Mouse (Mus musculus) MEL (cell line): ENCODE results near the gene Cbr3. TPM values are rescaled to one million over a fixed set of nuclear protein-coding genes. Genes with fewer than 3 reads are reported as not detected.
A peak's percentile ranks its signal among the peaks of the same experiment; 100 is the strongest.

Experiments
- DNase-seq: peaks from one replicate; pipeline ENCODE4 v3.0.0; 2011; ENCODE audit warnings: low read depth, low spot score
- H3K27ac ChIP-seq: 2 replicates; pipeline ENCODE4 v1.5.1; 2012; ENCODE audit warnings: low read depth, mild to moderate bottlenecking, control low read depth, low read length, moderate library complexity; ENCODE audit not compliant: control insufficient read depth
- H3K27me3 ChIP-seq, 2 experiments: fragments of 150-350 bp in 1 of 2; sonication (generic) in 1 of 2; 2 replicates each; pipeline ENCODE4 v1.6.1; 2012; ENCODE audit warnings: low read length in 2 of 2, mild to moderate bottlenecking in 2 of 2, improper control_type of control experiment in 1 of 2, moderate library complexity in 1 of 2; ENCODE audit not compliant: insufficient read depth in 2 of 2, control insufficient read depth in 1 of 2
- H3K36me3 ChIP-seq, 2 experiments: 2 replicates each; pipeline ENCODE4 v1.6.1; 2012 to 2014; ENCODE audit warnings: low read length in 2 of 2, improper control_type of control experiment in 1 of 2, inconsistent platforms in 1 of 2, mild to moderate bottlenecking in 1 of 2; ENCODE audit not compliant: insufficient read depth in 2 of 2, control insufficient read depth in 1 of 2
- H3K4me1 ChIP-seq, 2 experiments: fragments of 150-350 bp in 1 of 2; sonication (generic) in 1 of 2; 2 replicates each; pipeline ENCODE4 v1.6.1; 2012; ENCODE audit warnings: low read length in 2 of 2, improper control_type of control experiment in 1 of 2, mild to moderate bottlenecking in 1 of 2; ENCODE audit not compliant: insufficient read depth in 2 of 2, control insufficient read depth in 1 of 2
- H3K4me3 ChIP-seq, 2 experiments: fragments of 150-350 bp in 1 of 2; sonication (generic) in 1 of 2; 2 replicates each; pipeline ENCODE4 v1.5.1; 2012; ENCODE audit warnings: low read depth in 2 of 2, low read length in 2 of 2, mild to moderate bottlenecking in 2 of 2, moderate library complexity in 2 of 2, control low read depth in 1 of 2, improper control_type of control experiment in 1 of 2; ENCODE audit not compliant: control insufficient read depth in 1 of 2, insufficient read depth in 1 of 2
- H3K79me2 ChIP-seq: 2 replicates; pipeline ENCODE4 v1.6.1; 2012; ENCODE audit warnings: mild to moderate bottlenecking, low read length, moderate library complexity; ENCODE audit not compliant: control insufficient read depth, poor library complexity, insufficient read depth
- H3K9ac ChIP-seq: 2 replicates; pipeline ENCODE4 v1.6.1; 2012; ENCODE audit warnings: low read depth, mild to moderate bottlenecking, control low read depth, low read length, moderate library complexity; ENCODE audit not compliant: control insufficient read depth, poor library complexity, severe bottlenecking
- H3K9me3 ChIP-seq: fragments of 150-350 bp; sonication (generic); replicated peaks from 2 replicates; pipeline ENCODE4 v1.6.1; 2012; ENCODE audit warnings: mild to moderate bottlenecking, low read length, improper control_type of control experiment, moderate library complexity; ENCODE audit not compliant: insufficient read depth
- BHLHE40 ChIP-seq: IDR thresholded peaks from 2 replicates; pipeline ENCODE4 v1.6.1; 2012; ENCODE audit warnings: low read depth, mild to moderate bottlenecking, inconsistent platforms, low read length, improper control_type of control experiment, borderline replicate concordance
- EP300 ChIP-seq, 2 experiments: IDR thresholded peaks; 2 replicates each; pipeline ENCODE4 v1.6.1; 2011; ENCODE audit warnings: improper control_type of control experiment in 2 of 2, low read length in 2 of 2, low read depth in 1 of 2, mild to moderate bottlenecking in 1 of 2
- KAT2A ChIP-seq: conservative IDR thresholded peaks from 2 replicates; pipeline ENCODE4 v1.6.1; 2012; ENCODE audit warnings: low read depth, low read length, improper control_type of control experiment, inconsistent platforms
- MAZ ChIP-seq: IDR thresholded peaks from 2 replicates; pipeline ENCODE4 v1.6.1; 2012; ENCODE audit warnings: low read depth, mild to moderate bottlenecking, inconsistent platforms, low read length, improper control_type of control experiment
- MEF2A ChIP-seq: IDR thresholded peaks from 2 replicates; pipeline ENCODE4 v1.6.1; 2014; ENCODE audit warnings: low read depth, mild to moderate bottlenecking, inconsistent platforms, low read length, improper control_type of control experiment; ENCODE audit not compliant: poor library complexity, insufficient replicate concordance, severe bottlenecking; ENCODE audit errors: extremely low read depth
- MXI1 ChIP-seq: IDR thresholded peaks from 2 replicates; pipeline ENCODE4 v1.6.1; 2011; ENCODE audit warnings: mild to moderate bottlenecking, low read depth, low read length, improper control_type of control experiment
- MYB ChIP-seq: IDR thresholded peaks from 2 replicates; pipeline ENCODE4 v1.6.1; 2011; ENCODE audit warnings: mild to moderate bottlenecking, low read depth, low read length, improper control_type of control experiment
- MYC ChIP-seq: IDR thresholded peaks from 2 replicates; pipeline ENCODE4 v1.6.1; 2011; ENCODE audit warnings: low read depth, mild to moderate bottlenecking, low read length, improper control_type of control experiment, moderate library complexity
- POLR2A ChIP-seq, 2 experiments: IDR thresholded peaks; 2 replicates each; pipeline ENCODE4 v1.6.1; 2011 to 2012; ENCODE audit warnings: low read length in 2 of 2, mild to moderate bottlenecking in 2 of 2, control low read depth in 1 of 2, improper control_type of control experiment in 1 of 2, low read depth in 1 of 2, moderate library complexity in 1 of 2; ENCODE audit not compliant: control insufficient read depth in 1 of 2, insufficient read depth in 1 of 2, poor library complexity in 1 of 2
- RAD21 ChIP-seq: IDR thresholded peaks from 2 replicates; pipeline ENCODE4 v1.6.1; 2011; ENCODE audit warnings: mild to moderate bottlenecking, low read depth, low read length, improper control_type of control experiment
- RCOR1 ChIP-seq: IDR thresholded peaks from 2 replicates; pipeline ENCODE4 v1.6.1; 2012; ENCODE audit warnings: low read depth, mild to moderate bottlenecking, inconsistent platforms, low read length, improper control_type of control experiment
- TAL1 ChIP-seq: IDR thresholded peaks from 2 replicates; pipeline ENCODE4 v1.6.1; 2012; ENCODE audit warnings: mild to moderate bottlenecking, inconsistent platforms, low read length, moderate library complexity, mixed read lengths
- TCF12 ChIP-seq: IDR thresholded peaks from 2 replicates; pipeline ENCODE4 v1.6.1; 2014; ENCODE audit warnings: low read depth, mild to moderate bottlenecking, inconsistent platforms, low read length, improper control_type of control experiment, moderate library complexity
- UBTF ChIP-seq: IDR thresholded peaks from 2 replicates; pipeline ENCODE4 v1.6.1; 2012; ENCODE audit warnings: low read depth, mild to moderate bottlenecking, inconsistent platforms, low read length, improper control_type of control experiment, moderate library complexity, borderline replicate concordance; ENCODE audit not compliant: insufficient read depth
- USF2 ChIP-seq, 2 experiments: IDR thresholded peaks; 2 replicates each; pipeline ENCODE4 v1.6.1; 2011 to 2012; ENCODE audit warnings: improper control_type of control experiment in 2 of 2, low read length in 2 of 2, borderline replicate concordance in 1 of 2, inconsistent platforms in 1 of 2, low read depth in 1 of 2, mild to moderate bottlenecking in 1 of 2; ENCODE audit not compliant: insufficient read depth in 1 of 2
- ZC3H11A ChIP-seq: IDR thresholded peaks from 2 replicates; pipeline ENCODE4 v1.6.1; 2012; ENCODE audit warnings: low read depth, mild to moderate bottlenecking, inconsistent platforms, low read length, improper control_type of control experiment
- ZKSCAN1 ChIP-seq: IDR thresholded peaks from 2 replicates; pipeline ENCODE4 v1.6.1; 2012; ENCODE audit warnings: low read depth, mild to moderate bottlenecking, inconsistent platforms, low read length, improper control_type of control experiment, moderate library complexity
- ZMIZ1 ChIP-seq: IDR thresholded peaks from 2 replicates; pipeline ENCODE4 v1.6.1; 2012; ENCODE audit warnings: low read depth, mild to moderate bottlenecking, inconsistent platforms, low read length, improper control_type of control experiment, moderate library complexity
- ZNF384 ChIP-seq: IDR thresholded peaks from 2 replicates; pipeline ENCODE4 v1.6.1; 2012; ENCODE audit warnings: low read depth, mild to moderate bottlenecking, inconsistent platforms, low read length, improper control_type of control experiment
- polyA plus RNA-seq, 2 experiments: library from polyadenylated mRNA; stranded (reverse) in 1 of 2; unstranded in 1 of 2; fragments of >175 nt in 1 of 2; fragments of >200 nt in 1 of 2; gene quantifications; 2 replicates each; pipeline versions ENCODE4 v1.2.1 to v1.2.4; 2012; ENCODE audit warnings: low replicate concordance in 2 of 2, low read depth in 1 of 2; ENCODE audit not compliant: insufficient read length in 2 of 2, insufficient read depth in 1 of 2, missing spikeins in 1 of 2
- total RNA-seq: library from RNA; depleted of rRNA; stranded (reverse); fragments of 300-350 nt; gene quantifications from 2 replicates; pipeline ENCODE4 v1.2.3, GENCODE M21; 2012

The Cbr3 gene
- total and polyA plus RNA-seq, 3 experiments, result not detected

- H3K4me3 ChIP-seq, result no peak overlapping the region
- TF ChIP-seq POLR2A (IDR thresholded peaks at IDR 0.05; ENCODE audit: control insufficient read depth in 1 of 2, insufficient read depth in 1 of 2, low read depth in 1 of 2, low read length in 2 of 2, poor library complexity in 1 of 2), result no peak
- TF ChIP-seq MXI1, result no peak
- peak; percentile 50; the same call in 1 of the 2 replicates for TF ChIP-seq MYB
- no peak for TF ChIP-seq TAL1
- TF ChIP-seq MEF2A, result peak; percentile 84; the same call in 1 of the 2 replicates
- no peak for TF ChIP-seq ZC3H11A
- TF ChIP-seq RAD21, result no peak
- no peak for TF ChIP-seq ZNF384
- peak; percentile 49; the same call in 1 of the 2 replicates for TF ChIP-seq MAZ
- TF ChIP-seq EP300 (IDR thresholded peaks at IDR 0.05; ENCODE audit: low read depth in 1 of 2, low read length in 2 of 2), result peak; percentile 38 to 49; a peak in 2 of 4 replicates
- no peak for TF ChIP-seq BHLHE40
- no peak for TF ChIP-seq ZKSCAN1
- peak; percentile 51; the same call in 1 of the 2 replicates for TF ChIP-seq TCF12
- no peak for TF ChIP-seq KAT2A
- TF ChIP-seq UBTF, result no peak
- TF ChIP-seq MYC, result no peak
- TF ChIP-seq USF2 (IDR thresholded peaks at IDR 0.05; ENCODE audit: borderline replicate concordance in 1 of 2, insufficient read depth in 1 of 2, low read depth in 1 of 2, low read length in 2 of 2), result no peak
- no peak for TF ChIP-seq RCOR1
- TF ChIP-seq, all 39 proteins: peak for 5
- no peak overlapping the region for H3K9ac ChIP-seq
- peaks cover 0 to 5% of the 10 kb centered on the region in 2 experiments; a peak in 2 of 4 replicates for H3K36me3 ChIP-seq
- H3K27me3 ChIP-seq, result no peaks in the 10 kb centered on the region; a peak in 1 of 4 replicates
- no peaks in the 10 kb centered on the region for H3K9me3 ChIP-seq
- H3K79me2 ChIP-seq, result no peaks in the 10 kb centered on the region
- peak; percentile 36 for DNase-seq
- no peak overlapping the region; the same call in 1 of the 2 replicates for H3K27ac ChIP-seq
- H3K4me1 ChIP-seq, result peaks cover 4 to 11% of the 10 kb centered on the region in 2 experiments
These were observed 34.4 kb upstream of the Cbr3 start for GRCm38 (mm10) chr16:93648441-93649183.

GRCm38 (mm10) chr16:93667976-93668375 lies 15.0 kb upstream of the Cbr3 start:
- Histone ChIP-seq H3K36me3 (no peaks in the 10 kb centered on the region), H3K27ac (no peak overlapping the region), H3K79me2 (no peaks in the 10 kb centered on the region), H3K4me3 (no peak overlapping the region), H3K4me1 (no peaks in the 10 kb centered on the region), H3K27me3 (peaks cover 0 to 2% of the 10 kb centered on the region in 2 experiments; a peak in 2 of 4 replicates), H3K9ac (no peak overlapping the region), H3K9me3 (no peaks in the 10 kb centered on the region)
- no peak for TF ChIP-seq UBTF
- TF ChIP-seq ZMIZ1, result no peak
- DNase-seq, result no peak
